Mouse (Mus musculus) ES-Bruce4 (cell line): ENCODE measurements around the gene Hist1h1a.
A peak's percentile ranks its signal among the peaks of the same experiment; 100 is the strongest.

Experiments used
- CTCF ChIP-seq: IDR thresholded peaks from one replicate; pipeline ENCODE4 v1.8.1; 2011; ENCODE audit warnings: low read depth, low read length
- EP300 ChIP-seq: IDR thresholded peaks from 2 replicates; pipeline ENCODE4 v1.6.1; 2011; ENCODE audit warnings: low read depth, low read length; ENCODE audit not compliant: insufficient read depth
- POLR2A ChIP-seq: IDR thresholded peaks from one replicate; pipeline ENCODE4 v1.8.1; 2011; ENCODE audit warnings: low read length; ENCODE audit not compliant: insufficient read depth

DNA sequence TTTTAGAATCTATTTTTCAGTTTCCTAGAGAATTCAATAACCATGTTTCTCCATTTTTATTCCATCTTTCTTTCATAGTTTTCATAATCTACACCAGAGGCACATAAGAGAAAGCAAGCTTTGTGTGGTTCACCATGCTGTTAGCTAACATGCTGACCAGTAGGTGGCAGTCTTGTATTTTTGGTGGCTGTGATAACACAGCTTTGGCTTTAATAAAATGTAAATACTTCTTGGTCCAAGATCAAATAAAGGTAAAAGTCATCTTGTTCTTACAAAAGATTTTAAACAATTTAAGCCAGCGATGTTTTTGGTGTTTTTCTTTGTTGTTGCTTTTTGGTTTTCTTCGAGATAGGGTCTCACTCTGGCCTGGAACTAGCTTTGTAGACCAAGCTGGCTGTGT, 29.1 kb downstream of the Hist1h1a start:
- TF ChIP-seq CTCF (peak; percentile 6), EP300 (no peak), POLR2A (no peak)
